Mouse (Mus musculus): ENCODE results near the gene Nacc1. TPM values are rescaled to one million over a fixed set of nuclear protein-coding genes. Genes with fewer than 3 reads are reported as not detected.

The Nacc1 gene
- polyA plus RNA-seq, 1 experiment from 2014 or later = 6.3 TPM

- Histone ChIP-seq H3K4me3 (ENCODE audit: low read depth, low read length) (peak overlapping the region; percentile 74), H3K27ac (ENCODE audit: low read length) (no peak overlapping the region), H3K4me2 (ENCODE audit: low read depth, low read length) (peak overlapping the region; percentile 96), H3K4me1 (ENCODE audit: control insufficient read depth, low read depth, low read length) (peaks cover 16% of the 10 kb centered on the region), H3K9ac (ENCODE audit: low read depth, low read length) (peak overlapping the region; percentile 76), H3K27me3 (ENCODE audit: control insufficient read depth, insufficient read depth, low read depth, low read length) (peaks cover 16% of the 10 kb centered on the region), H3K36me3 (ENCODE audit: control insufficient read depth, insufficient read depth) (no peaks in the 10 kb centered on the region), H3K9me3 (replicated peaks; ENCODE audit: control insufficient read depth, low read length) (no peaks in the 10 kb centered on the region)
- no peak for ATAC-seq (ENCODE audit: low read depth)
- WGBS (ENCODE audit: insufficient replicate concordance) = 45% methylated on average over 8 of the region's 8 CpGs
These were observed 49.6 kb downstream of the Nacc1 start for GRCm38 (mm10) chr8:84637946-84638554.

- ATAC-seq (ENCODE audit: low read depth) = no peak
- Histone ChIP-seq H3K4me2 (ENCODE audit: low read depth, low read length) (no peak overlapping the region), H3K27me3 (ENCODE audit: control insufficient read depth, insufficient read depth, low read depth, low read length) (peaks cover 16% of the 10 kb centered on the region), H3K9me3 (replicated peaks; ENCODE audit: control insufficient read depth, low read length) (no peaks in the 10 kb centered on the region), H3K4me3 (ENCODE audit: low read depth, low read length) (no peak overlapping the region), H3K36me3 (ENCODE audit: control insufficient read depth, insufficient read depth) (no peaks in the 10 kb centered on the region), H3K9ac (ENCODE audit: low read depth, low read length) (no peak overlapping the region), H3K27ac (ENCODE audit: low read length) (no peak overlapping the region), H3K4me1 (ENCODE audit: control insufficient read depth, low read depth, low read length) (peaks cover 16% of the 10 kb centered on the region)
- WGBS (ENCODE audit: insufficient replicate concordance) = 77% methylated on average over 17 of the region's 17 CpGs
These were observed 51.5 kb downstream of the Nacc1 start for GRCm38 (mm10) chr8:84636051-84636691.

- Histone ChIP-seq H3K27ac (ENCODE audit: low read length) (no peak overlapping the region), H3K9me3 (replicated peaks; ENCODE audit: control insufficient read depth, low read length) (no peaks in the 10 kb centered on the region), H3K9ac (ENCODE audit: low read depth, low read length) (no peak overlapping the region), H3K4me1 (ENCODE audit: control insufficient read depth, low read depth, low read length) (peaks cover 12% of the 10 kb centered on the region), H3K27me3 (ENCODE audit: control insufficient read depth, insufficient read depth, low read depth, low read length) (peaks cover 16% of the 10 kb centered on the region), H3K4me3 (ENCODE audit: low read depth, low read length) (no peak overlapping the region), H3K4me2 (ENCODE audit: low read depth, low read length) (no peak overlapping the region), H3K36me3 (ENCODE audit: control insufficient read depth, insufficient read depth) (no peaks in the 10 kb centered on the region)
- ATAC-seq (ENCODE audit: low read depth) = no peak
- WGBS (ENCODE audit: insufficient replicate concordance) = 64% methylated on average over 14 of the region's 14 CpGs
These were observed 52.1 kb downstream of the Nacc1 start for GRCm38 (mm10) chr8:84635397-84636050.

- Histone ChIP-seq H3K27me3 (ENCODE audit: control insufficient read depth, insufficient read depth, low read depth, low read length) (peaks cover 16% of the 10 kb centered on the region), H3K4me3 (ENCODE audit: low read depth, low read length) (no peak overlapping the region), H3K36me3 (ENCODE audit: control insufficient read depth, insufficient read depth) (no peaks in the 10 kb centered on the region), H3K27ac (ENCODE audit: low read length) (no peak overlapping the region), H3K4me1 (ENCODE audit: control insufficient read depth, low read depth, low read length) (peaks cover 7% of the 10 kb centered on the region), H3K4me2 (ENCODE audit: low read depth, low read length) (no peak overlapping the region), H3K9me3 (replicated peaks; ENCODE audit: control insufficient read depth, low read length) (no peaks in the 10 kb centered on the region), H3K9ac (ENCODE audit: low read depth, low read length) (no peak overlapping the region)
- ATAC-seq (ENCODE audit: low read depth) = no peak
- WGBS (ENCODE audit: insufficient replicate concordance) = 66% methylated on average over 9 of the region's 9 CpGs
These were observed 52.8 kb downstream of the Nacc1 start for GRCm38 (mm10) chr8:84634849-84635304.

- WGBS (ENCODE audit: insufficient replicate concordance) = 51% methylated on average over 10 of the region's 10 CpGs
- H3K4me3 ChIP-seq (ENCODE audit: low read depth, low read length) = no peak overlapping the region
- ATAC-seq (ENCODE audit: low read depth) = no peak
These were observed 53.6 kb downstream of the Nacc1 start for GRCm38 (mm10) chr8:84633841-84634584.

GRCm38 (mm10) chr8:84631813-84632212, 55.8 kb downstream of the Nacc1 start:
- Histone ChIP-seq H3K9me3 (replicated peaks; ENCODE audit: control insufficient read depth, low read length) (no peaks in the 10 kb centered on the region), H3K36me3 (ENCODE audit: control insufficient read depth, insufficient read depth) (no peaks in the 10 kb centered on the region), H3K9ac (ENCODE audit: low read depth, low read length) (no peak overlapping the region), H3K27ac (ENCODE audit: low read length) (no peak overlapping the region), H3K4me1 (ENCODE audit: control insufficient read depth, low read depth, low read length) (no peaks in the 10 kb centered on the region), H3K4me2 (ENCODE audit: low read depth, low read length) (no peak overlapping the region), H3K27me3 (ENCODE audit: control insufficient read depth, insufficient read depth, low read depth, low read length) (no peaks in the 10 kb centered on the region; the same call in 1 of the 2 replicates), H3K4me3 (ENCODE audit: low read depth, low read length) (no peak overlapping the region)
- no peak for ATAC-seq (ENCODE audit: low read depth)
- WGBS (ENCODE audit: insufficient replicate concordance) = 72% methylated on average over 4 of the region's 4 CpGs

More at GRCm38 (mm10) chr8:84633841-84634584, 53.6 kb downstream of the Nacc1 start:
- no peaks in the 10 kb centered on the region for H3K36me3 ChIP-seq (ENCODE audit: control insufficient read depth, insufficient read depth)
- H3K4me1 ChIP-seq (ENCODE audit: control insufficient read depth, low read depth, low read length) = peaks cover 7% of the 10 kb centered on the region
- H3K27me3 ChIP-seq (ENCODE audit: control insufficient read depth, insufficient read depth, low read depth, low read length) = peaks cover 16% of the 10 kb centered on the region
- no peak overlapping the region for H3K9ac ChIP-seq (ENCODE audit: low read depth, low read length)
- no peak overlapping the region for H3K27ac ChIP-seq (ENCODE audit: low read length)
- H3K4me2 ChIP-seq (ENCODE audit: low read depth, low read length) = no peak overlapping the region
- H3K9me3 ChIP-seq (replicated peaks; ENCODE audit: control insufficient read depth, low read length) = no peaks in the 10 kb centered on the region

- no peaks in the 10 kb centered on the region for H3K36me3 ChIP-seq (ENCODE audit: control insufficient read depth, insufficient read depth)
- H3K27me3 ChIP-seq (ENCODE audit: control insufficient read depth, insufficient read depth, low read depth, low read length) = no peaks in the 10 kb centered on the region
- no peak for ATAC-seq (ENCODE audit: low read depth)
- no peak overlapping the region for H3K4me3 ChIP-seq (ENCODE audit: low read depth, low read length)
- no peaks in the 10 kb centered on the region for H3K4me1 ChIP-seq (ENCODE audit: control insufficient read depth, low read depth, low read length)
- H3K4me2 ChIP-seq (ENCODE audit: low read depth, low read length) = no peak overlapping the region
- WGBS (ENCODE audit: insufficient replicate concordance) = 46% methylated on average over 4 of the region's 4 CpGs
- no peak overlapping the region for H3K9ac ChIP-seq (ENCODE audit: low read depth, low read length)
- no peak overlapping the region for H3K27ac ChIP-seq (ENCODE audit: low read length)
- H3K9me3 ChIP-seq (replicated peaks; ENCODE audit: control insufficient read depth, low read length) = no peaks in the 10 kb centered on the region
These were observed 57.5 kb downstream of the Nacc1 start for GRCm38 (mm10) chr8:84630145-84630544.

GRCm38 (mm10) chr8:84629586-84629985, 58.1 kb downstream of the Nacc1 start:
- WGBS (ENCODE audit: insufficient replicate concordance) = 64% methylated on average over 11 of the region's 11 CpGs

More at GRCm38 (mm10) chr8:84629586-84629985, 58.1 kb downstream of the Nacc1 start:
- no peaks in the 10 kb centered on the region for H3K27me3 ChIP-seq (ENCODE audit: control insufficient read depth, insufficient read depth, low read depth, low read length)
- no peak overlapping the region for H3K9ac ChIP-seq (ENCODE audit: low read depth, low read length)
- H3K4me1 ChIP-seq (ENCODE audit: control insufficient read depth, low read depth, low read length) = no peaks in the 10 kb centered on the region
- no peaks in the 10 kb centered on the region for H3K9me3 ChIP-seq (replicated peaks; ENCODE audit: control insufficient read depth, low read length)
- H3K27ac ChIP-seq (ENCODE audit: low read length) = no peak overlapping the region
- H3K4me2 ChIP-seq (ENCODE audit: low read depth, low read length) = no peak overlapping the region
- H3K36me3 ChIP-seq (ENCODE audit: control insufficient read depth, insufficient read depth) = no peaks in the 10 kb centered on the region
- no peak overlapping the region for H3K4me3 ChIP-seq (ENCODE audit: low read depth, low read length)
- ATAC-seq (ENCODE audit: low read depth) = no peak

Measured in liver, embryonic 16.5 days (tissue).